Mouse (Mus musculus) ovary, postnatal 10 days (tissue): ENCODE results near the gene Hao2.

Experiments used
- DNase-seq: peaks from one replicate; pipeline ENCODE4 v3.0.0; 2022; ENCODE audit warnings: low spot score

Gene Hao2

GRCm38 (mm10) chr3:98893057-98893772 lies at the start of gene Hao2:
Gene Hao2 (minus strand): TSS chr3:98893239.
- DNase-seq: no peak

GRCm38 (mm10) chr3:98941601-98942000 lies 48.6 kb upstream of the Hao2 start:
- DNase-seq: no peak

- DNase-seq: no peak
Measured at GRCm38 (mm10) chr3:98941066-98941551, 48.1 kb upstream of the Hao2 start.

- no peak for DNase-seq
Measured at GRCm38 (mm10) chr3:98940225-98940624, 47.2 kb upstream of the Hao2 start.

GRCm38 (mm10) chr3:98936446-98936845 lies 43.4 kb upstream of the Hao2 start:
- no peak for DNase-seq

GRCm38 (mm10) chr3:98934601-98935000 lies 41.6 kb upstream of the Hao2 start:
- DNase-seq: no peak

- DNase-seq: no peak
Measured at GRCm38 (mm10) chr3:98934041-98934440, 41.0 kb upstream of the Hao2 start.

GRCm38 (mm10) chr3:98932421-98932820 lies 39.4 kb upstream of the Hao2 start:
- no peak for DNase-seq

GRCm38 (mm10) chr3:98931836-98932235 lies 38.8 kb upstream of the Hao2 start:
- no peak for DNase-seq

GRCm38 (mm10) chr3:98920417-98920816 lies 27.4 kb upstream of the Hao2 start:
- DNase-seq: no peak

- DNase-seq: no peak
Measured at GRCm38 (mm10) chr3:98917260-98917659, 24.2 kb upstream of the Hao2 start.

- DNase-seq: no peak
Measured at GRCm38 (mm10) chr3:98916856-98917255, 23.8 kb upstream of the Hao2 start.

- peak; percentile 45 for DNase-seq
Measured at GRCm38 (mm10) chr3:98915659-98916058, 22.6 kb upstream of the Hao2 start.

- DNase-seq: no peak
Measured at GRCm38 (mm10) chr3:98913591-98913990, 20.6 kb upstream of the Hao2 start.

- no peak for DNase-seq
Measured at GRCm38 (mm10) chr3:98897606-98898005, 4.6 kb upstream of the Hao2 start.

- DNase-seq: no peak
Measured at GRCm38 (mm10) chr3:98895071-98895601, 2.1 kb upstream of the Hao2 start.

- no peak for DNase-seq
Measured at GRCm38 (mm10) chr3:98890430-98890829, 2.6 kb downstream of the Hao2 start.

- DNase-seq: no peak
Measured at GRCm38 (mm10) chr3:98888206-98888605, 4.8 kb downstream of the Hao2 start.

GRCm38 (mm10) chr3:98880831-98881230 lies 12.2 kb downstream of the Hao2 start:
- no peak for DNase-seq

GRCm38 (mm10) chr3:98880216-98880615 lies 12.8 kb downstream of the Hao2 start:
- no peak for DNase-seq

GRCm38 (mm10) chr3:98868219-98868618 lies 24.8 kb downstream of the Hao2 start:
- no peak for DNase-seq

- DNase-seq: no peak
Measured at GRCm38 (mm10) chr3:98862800-98863199, 30.2 kb downstream of the Hao2 start.

- no peak for DNase-seq
Measured at GRCm38 (mm10) chr3:98859576-98859975, 33.5 kb downstream of the Hao2 start, which contains the start of gene Hsd3b1. Gene Hsd3b1 (minus strand): TSS chr3:98859794.

- no peak for DNase-seq
Measured at GRCm38 (mm10) chr3:98858051-98858450, 35.0 kb downstream of the Hao2 start.
